Mouse (Mus musculus): ENCODE results near the gene Scaf4. TPM values are rescaled to one million over a fixed set of nuclear protein-coding genes. Genes with fewer than 3 reads are reported as not detected.

Scaf4 gene
- polyA plus RNA-seq, 1 experiment from 2014 or later: 27.3 TPM

DNA sequence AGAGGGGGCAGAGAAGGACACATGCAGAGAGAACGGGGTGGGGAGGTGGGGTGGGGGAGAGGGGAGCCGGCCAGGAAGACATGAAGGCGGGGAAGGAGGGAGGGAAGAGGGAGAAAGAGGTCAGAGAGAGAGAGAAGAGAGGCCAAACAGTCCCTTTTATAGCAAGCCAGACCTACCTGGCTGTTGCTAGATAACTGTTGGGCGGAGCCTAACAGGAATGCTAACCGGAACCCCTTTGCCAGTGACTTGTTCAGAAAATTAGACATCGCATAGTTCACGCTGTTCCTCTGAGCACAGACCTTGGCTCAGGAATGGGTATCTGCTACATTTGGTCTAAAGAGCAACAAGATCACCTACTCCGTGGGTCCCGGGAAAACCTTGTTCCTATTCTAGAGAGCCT is 6.7 kb upstream of the Scaf4 start:
- Histone ChIP-seq H3K36me3 (no peaks in the 10 kb centered on the region), H3K9ac (no peak overlapping the region), H3K27ac (ENCODE audit: poor library complexity, severe bottlenecking) (no peak overlapping the region), H3K4me1 (replicated peaks) (0 out of 2 replicates have a peak, but pooled peaks cover 8% of the 10 kb centered on the region), H3K4me2 (peak overlapping the region; percentile 19; the same call in 1 of the 2 replicates), H3K27me3 (replicated peaks) (0 out of 2 replicates have a peak, but pooled peaks cover 6% of the 10 kb centered on the region), H3K9me3 (replicated peaks) (0 out of 2 replicates have a peak, but pooled peaks cover 3% of the 10 kb centered on the region), H3K4me3 (no peak overlapping the region)
- no peak for ATAC-seq (ENCODE audit: insufficient number of reproducible peaks, low FRiP score)
- 45% methylated on average over 9 of the region's 9 CpGs for WGBS

- Histone ChIP-seq H3K9me3 (replicated peaks) (no peaks in the 10 kb centered on the region), H3K36me3 (no peaks in the 10 kb centered on the region), H3K27me3 (replicated peaks) (0 out of 2 replicates have a peak, but pooled peaks cover 3% of the 10 kb centered on the region), H3K4me3 (peak overlapping the region; percentile 84), H3K4me1 (replicated peaks) (peaks cover 36% of the 10 kb centered on the region), H3K4me2 (peak overlapping the region; percentile 99), H3K9ac (peak overlapping the region; percentile 96), H3K27ac (ENCODE audit: poor library complexity, severe bottlenecking) (peak overlapping the region; percentile 96)
- 5% methylated on average over 15 of the region's 15 CpGs for WGBS
- no peak for ATAC-seq (ENCODE audit: insufficient number of reproducible peaks, low FRiP score)
Measured at GRCm38 (mm10) chr16:90284916-90285315, 613 bp upstream of the Scaf4 start.

DNA sequence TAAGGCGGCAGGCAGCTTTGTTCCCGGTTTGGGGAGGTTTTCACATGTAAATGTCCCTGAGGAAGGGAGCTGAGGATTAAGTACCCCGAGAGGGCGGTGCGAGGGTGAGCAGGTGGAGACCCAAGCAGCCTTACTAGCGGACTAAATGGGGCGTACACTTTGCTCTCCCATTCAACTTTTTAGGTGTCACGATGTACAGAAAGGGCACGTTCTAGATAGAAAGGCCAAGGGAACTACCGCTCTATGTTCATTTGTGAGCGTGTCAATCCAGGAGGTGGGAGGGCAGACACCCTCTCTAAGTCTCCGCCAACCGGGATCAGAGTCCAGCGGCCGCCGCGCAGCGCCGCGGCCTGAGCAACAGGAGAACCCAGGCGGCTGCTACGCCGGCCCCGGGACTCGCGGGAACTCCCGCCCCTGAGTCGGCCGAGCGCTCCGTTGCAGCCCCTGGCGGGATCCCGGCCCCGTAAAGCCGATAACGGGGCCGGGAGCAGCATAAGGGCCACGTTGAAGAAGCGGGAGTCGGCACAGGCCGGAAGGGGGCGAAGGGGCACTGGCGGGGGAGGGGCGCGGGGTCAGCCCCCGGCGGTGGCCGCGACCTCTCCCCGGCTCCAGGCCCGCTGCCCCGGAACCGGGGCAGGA is 918 bp downstream of the Scaf4 start:
- peak overlapping the region; percentile 96 for H3K27ac ChIP-seq (ENCODE audit: poor library complexity, severe bottlenecking)
- under 1% methylated on average over 52 of the region's 53 CpGs for WGBS
- no peaks in the 10 kb centered on the region for H3K9me3 ChIP-seq (replicated peaks)
- peaks cover 44% of the 10 kb centered on the region for H3K4me1 ChIP-seq (replicated peaks)
- no peaks in the 10 kb centered on the region for H3K36me3 ChIP-seq
- peak overlapping the region; percentile 99 for H3K4me2 ChIP-seq
- H3K9ac ChIP-seq: peak overlapping the region; percentile 96
- no peaks in the 10 kb centered on the region for H3K27me3 ChIP-seq (replicated peaks)
- peak; percentile 29 for ATAC-seq (ENCODE audit: insufficient number of reproducible peaks, low FRiP score)
- H3K4me3 ChIP-seq: peak overlapping the region; percentile 84

GRCm38 (mm10) chr16:90282620-90283265 is 1.6 kb downstream of the Scaf4 start:
- H3K9me3 ChIP-seq (replicated peaks): no peaks in the 10 kb centered on the region
- peak overlapping the region; percentile 84 for H3K4me3 ChIP-seq
- H3K36me3 ChIP-seq: no peaks in the 10 kb centered on the region
- no peak for ATAC-seq (ENCODE audit: insufficient number of reproducible peaks, low FRiP score)
- H3K9ac ChIP-seq: peak overlapping the region; percentile 96
- 0 out of 2 replicates have a peak overlapping the region, but pooled peaks have one; percentile 96 for H3K27ac ChIP-seq (ENCODE audit: poor library complexity, severe bottlenecking)
- H3K27me3 ChIP-seq (replicated peaks): no peaks in the 10 kb centered on the region
- peak overlapping the region; percentile 99 for H3K4me2 ChIP-seq
- 33% methylated on average over 14 of the region's 14 CpGs for WGBS
- peaks cover 44% of the 10 kb centered on the region for H3K4me1 ChIP-seq (replicated peaks)

GRCm38 (mm10) chr16:90281406-90281805 is 2.9 kb downstream of the Scaf4 start:
- WGBS: 84% methylated on average over 9 of the region's 9 CpGs
- Histone ChIP-seq H3K27ac (ENCODE audit: poor library complexity, severe bottlenecking) (no peak overlapping the region), H3K9ac (no peak overlapping the region), H3K4me2 (no peak overlapping the region), H3K36me3 (no peaks in the 10 kb centered on the region), H3K4me3 (no peak overlapping the region), H3K9me3 (replicated peaks) (no peaks in the 10 kb centered on the region), H3K4me1 (replicated peaks) (peaks cover 46% of the 10 kb centered on the region), H3K27me3 (replicated peaks) (no peaks in the 10 kb centered on the region)
- no peak for ATAC-seq (ENCODE audit: insufficient number of reproducible peaks, low FRiP score)

- ATAC-seq (ENCODE audit: insufficient number of reproducible peaks, low FRiP score): no peak
- Histone ChIP-seq H3K9me3 (replicated peaks) (no peaks in the 10 kb centered on the region), H3K9ac (no peak overlapping the region), H3K4me3 (no peak overlapping the region), H3K27ac (ENCODE audit: poor library complexity, severe bottlenecking) (no peak overlapping the region), H3K4me2 (no peak overlapping the region), H3K27me3 (replicated peaks) (no peaks in the 10 kb centered on the region), H3K4me1 (replicated peaks) (peaks cover 46% of the 10 kb centered on the region), H3K36me3 (no peaks in the 10 kb centered on the region)
- WGBS: 75% methylated on average over 5 of the region's 5 CpGs
Measured at GRCm38 (mm10) chr16:90280989-90281388, 3.3 kb downstream of the Scaf4 start.

DNA sequence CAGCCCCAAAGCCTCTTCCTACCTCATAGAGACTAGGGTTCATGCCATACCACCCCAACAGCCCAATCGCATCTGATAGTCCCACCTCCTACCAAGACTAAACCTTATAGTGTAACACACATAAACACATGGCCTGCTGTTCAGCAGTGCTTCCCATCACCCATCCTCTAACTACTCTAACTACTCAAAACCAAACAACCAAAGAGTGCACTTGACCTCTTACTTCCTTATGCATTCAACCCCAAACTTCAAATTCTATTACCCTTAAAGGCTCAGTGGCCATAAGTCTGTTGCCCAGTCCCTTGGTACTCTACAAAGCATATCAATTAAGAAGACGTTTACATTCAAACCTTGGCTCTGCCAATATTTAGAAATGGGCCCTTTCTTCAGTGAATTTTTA is 3.8 kb downstream of the Scaf4 start:
- H3K9ac ChIP-seq: no peak overlapping the region
- no peak for ATAC-seq (ENCODE audit: insufficient number of reproducible peaks, low FRiP score)
- no peak overlapping the region for H3K27ac ChIP-seq (ENCODE audit: poor library complexity, severe bottlenecking)
- no peaks in the 10 kb centered on the region for H3K27me3 ChIP-seq (replicated peaks)
- no peaks in the 10 kb centered on the region for H3K9me3 ChIP-seq (replicated peaks)
- WGBS: 72% methylated on average over 2 of the region's 2 CpGs
- H3K36me3 ChIP-seq: no peaks in the 10 kb centered on the region
- no peak overlapping the region for H3K4me3 ChIP-seq
- peaks cover 49% of the 10 kb centered on the region for H3K4me1 ChIP-seq (replicated peaks)
- H3K4me2 ChIP-seq: no peak overlapping the region

DNA sequence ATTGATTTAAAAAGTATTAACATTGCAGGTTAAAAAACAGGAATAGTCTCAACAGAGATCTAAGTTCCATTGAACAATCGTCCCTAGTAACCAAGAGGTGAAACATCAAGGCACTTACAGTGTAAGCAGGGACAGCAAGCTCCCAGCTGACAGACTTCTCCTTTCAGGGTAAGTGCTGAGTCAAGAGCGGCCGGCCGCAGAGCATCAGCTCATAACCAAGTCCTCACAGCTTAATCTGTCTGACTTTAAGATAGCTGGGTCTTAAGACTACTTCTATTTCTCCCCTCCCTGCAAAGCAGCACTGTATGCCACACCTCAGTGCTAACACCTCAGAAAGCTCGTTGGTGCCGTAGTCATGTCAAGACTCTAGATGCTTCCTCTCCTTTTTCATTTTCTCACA is 5.2 kb downstream of the Scaf4 start:
- Histone ChIP-seq H3K4me1 (replicated peaks) (peaks cover 45% of the 10 kb centered on the region), H3K36me3 (no peaks in the 10 kb centered on the region), H3K27me3 (replicated peaks) (no peaks in the 10 kb centered on the region), H3K9me3 (replicated peaks) (no peaks in the 10 kb centered on the region), H3K27ac (ENCODE audit: poor library complexity, severe bottlenecking) (0 out of 2 replicates have a peak overlapping the region, but pooled peaks have one; percentile 57), H3K4me2 (peak overlapping the region; percentile 51), H3K4me3 (no peak overlapping the region), H3K9ac (no peak overlapping the region)
- peak; percentile 53; the same call in 1 of the 2 replicates for ATAC-seq (ENCODE audit: insufficient number of reproducible peaks, low FRiP score)
- 13% methylated on average over 6 of the region's 6 CpGs for WGBS

DNA sequence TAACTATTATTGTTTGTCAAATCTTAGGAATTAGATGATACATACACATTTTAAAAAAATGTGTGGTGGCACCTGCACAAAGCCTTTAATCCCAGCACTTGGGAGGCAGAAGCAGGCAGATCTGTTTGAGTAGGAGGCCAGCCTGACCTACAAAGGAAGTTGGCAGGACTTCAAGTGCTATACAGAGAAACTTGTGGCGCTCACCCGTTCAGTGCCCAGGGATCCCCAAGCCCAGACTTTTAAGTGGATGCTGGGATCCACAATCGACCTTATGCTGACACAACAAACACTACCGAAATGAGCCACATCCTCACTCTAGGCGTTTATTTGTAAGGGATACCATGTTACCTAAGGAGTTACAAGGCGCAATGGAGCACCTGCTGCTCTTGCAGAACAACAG is 8.8 kb downstream of the Scaf4 start:
- H3K27ac ChIP-seq (ENCODE audit: poor library complexity, severe bottlenecking): no peak overlapping the region
- WGBS: 76% methylated on average over 6 of the region's 6 CpGs
- no peak overlapping the region for H3K4me2 ChIP-seq
- no peaks in the 10 kb centered on the region for H3K36me3 ChIP-seq
- peaks cover 30% of the 10 kb centered on the region for H3K4me1 ChIP-seq (replicated peaks)
- H3K27me3 ChIP-seq (replicated peaks): no peaks in the 10 kb centered on the region
- H3K9me3 ChIP-seq (replicated peaks): no peaks in the 10 kb centered on the region
- H3K4me3 ChIP-seq: no peak overlapping the region
- H3K9ac ChIP-seq: no peak overlapping the region
- no peak for ATAC-seq (ENCODE audit: insufficient number of reproducible peaks, low FRiP score)

GRCm38 (mm10) chr16:90266581-90266980 is 17.7 kb downstream of the Scaf4 start:
- WGBS: 5% methylated on average over 1 of the region's 1 CpGs
- no peak overlapping the region for H3K4me2 ChIP-seq

GRCm38 (mm10) chr16:90265106-90265505 is 19.2 kb downstream of the Scaf4 start:
- Histone ChIP-seq H3K4me1 (replicated peaks) (peaks cover 42% of the 10 kb centered on the region), H3K4me3 (no peak overlapping the region), H3K36me3 (peaks cover 21% of the 10 kb centered on the region), H3K9ac (no peak overlapping the region), H3K27me3 (replicated peaks) (no peaks in the 10 kb centered on the region), H3K27ac (ENCODE audit: poor library complexity, severe bottlenecking) (peak overlapping the region; percentile 64), H3K4me2 (no peak overlapping the region), H3K9me3 (replicated peaks) (no peaks in the 10 kb centered on the region)
- 52% methylated on average over 1 of the region's 1 CpGs for WGBS
- ATAC-seq (ENCODE audit: insufficient number of reproducible peaks, low FRiP score): no peak

More at GRCm38 (mm10) chr16:90266581-90266980, 17.7 kb downstream of the Scaf4 start:
- no peak for ATAC-seq (ENCODE audit: insufficient number of reproducible peaks, low FRiP score)
- Histone ChIP-seq H3K9me3 (replicated peaks) (no peaks in the 10 kb centered on the region), H3K4me1 (replicated peaks) (peaks cover 44% of the 10 kb centered on the region), H3K27ac (ENCODE audit: poor library complexity, severe bottlenecking) (no peak overlapping the region), H3K36me3 (peaks cover 7% of the 10 kb centered on the region), H3K4me3 (no peak overlapping the region), H3K27me3 (replicated peaks) (no peaks in the 10 kb centered on the region), H3K9ac (no peak overlapping the region)
